Mouse (Mus musculus) limb, embryonic 12.5 days (tissue): ENCODE data around the gene Trim71. TPM values are rescaled to one million over a fixed set of nuclear protein-coding genes. Genes with fewer than 3 reads are reported as not detected.

Source experiments
- ATAC-seq: fragments of 200-750 bp; cut with Nextera tagmentation; 2 replicates; pipeline ENCODE4 v1.8.0; 2017; ENCODE audit warnings: low read depth, moderate TSS enrichment; ENCODE audit not compliant: insufficient number of reproducible peaks, insufficient read depth, low FRiP score, low TSS enrichment
- H3K27ac ChIP-seq: fragments of 300-500 bp; sonication (generic); 2 replicates; pipeline ENCODE4 v1.5.1; 2016; ENCODE audit warnings: mild to moderate bottlenecking, moderate library complexity
- H3K27me3 ChIP-seq: fragments of 300-500 bp; sonication (generic); 2 replicates; pipeline ENCODE4 v1.6.1; 2016; ENCODE audit warnings: mild to moderate bottlenecking, moderate library complexity
- H3K36me3 ChIP-seq: fragments of 300-500 bp; sonication (generic); 2 replicates; pipeline ENCODE4 v1.6.1; 2016; ENCODE audit warnings: mild to moderate bottlenecking, moderate library complexity
- H3K4me1 ChIP-seq: fragments of 300-500 bp; sonication (generic); replicated peaks from 2 replicates; pipeline ENCODE4 v1.6.1; 2016
- H3K4me2 ChIP-seq: fragments of 300-500 bp; sonication (generic); 2 replicates; pipeline ENCODE4 v1.6.1; 2016; ENCODE audit warnings: mild to moderate bottlenecking, moderate library complexity
- H3K4me3 ChIP-seq: fragments of 300-500 bp; sonication (generic); replicated peaks from 2 replicates; pipeline ENCODE4 v1.5.1; 2016; ENCODE audit warnings: mild to moderate bottlenecking
- H3K9ac ChIP-seq: fragments of 300-500 bp; sonication (generic); replicated peaks from 2 replicates; pipeline ENCODE4 v1.6.1; 2016; ENCODE audit warnings: mild to moderate bottlenecking, moderate library complexity
- H3K9me3 ChIP-seq: fragments of 300-500 bp; sonication (generic); 2 replicates; pipeline ENCODE4 v1.6.1; 2016; ENCODE audit warnings: mild to moderate bottlenecking, moderate library complexity
- WGBS: fragments of 180-500 bp; shearing (Covaris S2); methylation state at CpG from one replicate; pipeline ENCODE4 v1.1.7; 2016; 5-methylcytosine and 5-hydroxymethylcytosine counted together
- polyA plus RNA-seq: library from polyadenylated mRNA; unstranded; fragments of >200 nt; fragmentation: Nextera tagmentation; extraction: Ambion mirVana; gene quantifications from 2 replicates; pipeline ENCODE4 v1.2.1, GENCODE M21; 2016

Gene Trim71
- polyA plus RNA-seq, result 1.6 and 2.3 TPM in 2 replicates

DNA sequence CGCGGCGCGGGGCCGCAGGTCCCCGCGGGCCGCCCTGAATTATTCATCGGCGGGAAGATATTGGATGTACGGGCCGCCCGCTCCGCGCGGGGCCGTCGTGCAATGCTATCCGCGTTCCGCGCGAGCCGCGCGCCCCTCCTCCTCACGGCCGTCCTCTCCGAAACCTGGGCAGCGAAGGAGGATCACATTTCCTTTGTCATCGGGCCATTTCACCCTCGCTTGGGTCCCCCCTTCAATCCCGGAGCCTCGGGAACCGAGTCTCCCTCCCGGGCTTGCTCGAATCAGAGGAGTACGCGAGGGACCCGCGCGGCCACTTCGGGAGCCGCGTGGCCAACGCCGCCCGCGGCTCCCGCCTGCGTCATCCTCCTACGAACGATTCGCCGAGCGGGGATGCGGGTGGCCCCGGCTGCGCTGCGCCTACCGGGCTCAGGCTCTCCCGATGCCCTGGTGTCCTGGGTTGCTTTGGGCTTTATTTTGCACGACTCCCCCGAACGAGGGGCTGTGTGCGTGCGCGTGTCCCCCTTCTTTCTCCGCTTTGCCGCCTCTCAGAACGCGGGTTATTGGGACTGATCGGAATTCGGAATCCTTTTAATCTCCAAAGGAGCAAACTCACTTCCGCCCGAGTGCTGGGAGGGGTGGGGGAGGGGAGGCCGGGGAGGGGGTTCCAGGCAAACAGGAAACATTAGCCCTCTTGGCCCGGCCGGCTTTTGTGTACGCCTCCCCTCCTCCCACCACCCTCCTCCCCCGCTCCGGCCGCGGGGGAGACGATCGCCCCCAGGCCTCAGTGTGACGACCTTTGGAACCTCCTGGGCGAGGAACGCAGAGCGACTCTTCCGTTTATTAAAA lies at the start of gene Trim71:
Gene Trim71, minus strand, starts transcription at position 609 of the 846 bp plus-strand sequence.
- no peaks in the 10 kb centered on the region; the same call in 1 of the 2 replicates for H3K27me3 ChIP-seq

DNA sequence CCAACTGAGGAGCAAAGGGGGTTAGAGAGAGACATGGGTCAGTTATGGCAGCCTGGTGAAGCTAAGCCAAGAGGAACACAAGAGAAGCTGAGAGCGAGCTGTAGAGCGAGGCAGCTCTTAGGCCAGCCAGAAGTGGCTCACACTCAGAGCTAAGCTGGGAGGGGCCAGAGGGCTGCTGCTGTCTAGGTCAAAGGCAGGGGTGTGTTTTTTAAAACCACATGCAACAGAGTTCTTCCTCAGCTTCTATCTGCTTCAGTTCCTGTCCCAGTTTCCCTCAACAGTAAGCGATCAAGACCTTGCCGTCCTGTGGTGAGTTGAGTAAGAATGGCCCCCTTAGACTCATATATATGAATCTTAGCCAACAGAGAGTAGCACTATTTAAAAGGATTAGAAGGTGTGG lies 48.9 kb upstream of the Trim71 start:
- 97% methylated on average over 4 of the region's 4 CpGs for WGBS
- Histone ChIP-seq H3K36me3 (peaks cover 84% of the 10 kb centered on the region), H3K4me1 (no peaks in the 10 kb centered on the region), H3K9me3 (no peaks in the 10 kb centered on the region), H3K9ac (no peak overlapping the region), H3K4me2 (no peak overlapping the region), H3K27me3 (no peaks in the 10 kb centered on the region), H3K4me3 (no peak overlapping the region), H3K27ac (no peak overlapping the region)
- ATAC-seq, result no peak

More for the DNA sequence above, at the start of gene Trim71:
- peak within 1 kb of the TSS; percentile 72 for H3K4me3 ChIP-seq
- WGBS, result under 1% methylated on average over 79 of the region's 91 CpGs
- H3K4me2 ChIP-seq, result peak within 1 kb of the TSS; percentile 91
- H3K9me3 ChIP-seq, result no peaks in the 10 kb centered on the region
- H3K36me3 ChIP-seq, result no peaks in the 10 kb centered on the region
- peaks cover 40% of the 10 kb centered on the region for H3K4me1 ChIP-seq
- peak within 1 kb of the TSS; percentile 96 for H3K27ac ChIP-seq
- ATAC-seq, result peak; percentile 38
- H3K9ac ChIP-seq, result peak within 1 kb of the TSS; percentile 89

DNA sequence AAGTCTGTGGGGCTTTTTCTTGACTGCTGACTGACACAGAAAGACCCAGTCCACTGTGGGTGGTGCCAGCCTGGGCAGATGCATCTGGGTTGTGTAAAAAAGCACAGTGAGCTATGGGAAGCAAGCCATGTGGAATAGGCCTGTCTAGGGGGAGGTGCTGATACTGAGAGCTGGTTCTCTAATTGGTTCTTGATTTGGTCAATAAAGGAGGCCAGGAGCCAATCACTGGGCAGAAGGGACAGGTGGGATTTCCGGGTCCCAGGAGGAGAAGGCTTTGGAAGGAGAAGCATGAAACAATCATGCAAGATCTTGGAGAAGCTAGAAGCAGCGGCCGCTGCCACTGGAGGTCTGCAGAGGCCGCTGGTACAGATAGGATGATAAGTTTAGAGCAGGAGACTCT lies 48.4 kb upstream of the Trim71 start:
- Histone ChIP-seq H3K36me3 (peaks cover 84% of the 10 kb centered on the region), H3K9ac (no peak overlapping the region), H3K27me3 (no peaks in the 10 kb centered on the region), H3K27ac (no peak overlapping the region), H3K9me3 (no peaks in the 10 kb centered on the region), H3K4me2 (no peak overlapping the region), H3K4me1 (no peaks in the 10 kb centered on the region), H3K4me3 (no peak overlapping the region)
- WGBS, result 90% methylated on average over 4 of the region's 4 CpGs
- ATAC-seq, result no peak

DNA sequence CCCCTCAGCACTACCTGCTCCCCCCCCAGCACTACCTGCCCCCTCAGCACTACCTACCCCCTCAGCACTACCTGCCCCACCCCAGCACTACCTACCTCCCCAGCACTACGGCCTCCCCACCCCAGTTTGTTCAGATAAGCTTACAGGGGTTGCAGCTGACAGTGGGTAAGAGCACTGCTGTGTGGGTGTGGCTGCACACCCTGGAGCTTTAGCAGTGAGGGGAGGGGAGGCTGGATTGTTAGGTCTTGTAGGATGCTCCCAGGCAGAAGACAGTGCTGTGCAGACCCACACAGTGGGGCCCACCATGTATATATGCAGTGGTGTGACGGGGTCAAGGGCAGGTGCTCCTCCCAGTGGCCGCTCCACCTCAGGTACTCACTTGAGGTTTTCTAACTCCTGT lies 46.1 kb upstream of the Trim71 start:
- no peak overlapping the region for H3K4me3 ChIP-seq
- WGBS, result 94% methylated on average over 3 of the region's 3 CpGs
- no peak for ATAC-seq
- H3K9ac ChIP-seq, result no peak overlapping the region
- H3K4me1 ChIP-seq, result no peaks in the 10 kb centered on the region
- H3K9me3 ChIP-seq, result no peaks in the 10 kb centered on the region
- H3K4me2 ChIP-seq, result no peak overlapping the region
- no peaks in the 10 kb centered on the region for H3K27me3 ChIP-seq
- H3K36me3 ChIP-seq, result peaks cover 92% of the 10 kb centered on the region
- no peak overlapping the region for H3K27ac ChIP-seq

DNA sequence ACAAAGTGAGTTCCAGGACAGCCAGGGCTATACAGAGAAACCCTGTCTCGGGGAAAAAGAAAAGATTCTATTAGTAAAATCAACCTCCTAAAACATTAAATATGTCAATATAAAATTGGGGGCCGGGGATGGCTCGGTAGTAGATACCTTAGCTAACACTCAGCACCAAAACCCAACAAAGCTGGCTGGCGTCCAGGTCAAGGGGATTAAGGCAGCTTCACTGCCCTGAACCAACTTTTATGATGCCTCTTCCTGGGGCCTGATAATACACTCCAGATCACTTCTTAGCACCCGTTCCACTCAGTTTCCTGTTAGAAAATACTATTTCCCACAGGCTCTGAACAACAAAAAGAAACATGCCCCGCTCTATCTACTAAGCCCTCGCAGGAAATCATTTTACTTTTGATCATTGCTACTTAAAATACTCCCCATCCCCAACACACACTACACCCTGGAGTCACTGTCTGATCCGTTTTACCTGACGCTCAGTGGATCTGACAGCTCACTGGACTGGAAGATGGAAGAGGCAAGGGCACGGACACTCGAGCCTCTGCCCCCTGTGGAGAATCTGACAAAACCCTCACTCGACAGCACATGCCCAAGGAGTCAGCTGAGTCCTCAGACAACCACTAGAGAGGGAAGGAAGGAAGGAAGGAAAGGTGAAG lies 39.8 kb upstream of the Trim71 start:
- H3K27me3 ChIP-seq, result no peaks in the 10 kb centered on the region
- WGBS, result 69% methylated on average over 12 of the region's 12 CpGs
- peaks cover 75% of the 10 kb centered on the region for H3K36me3 ChIP-seq
- ATAC-seq, result no peak
- H3K4me1 ChIP-seq, result no peaks in the 10 kb centered on the region
- no peak overlapping the region for H3K4me3 ChIP-seq
- H3K9ac ChIP-seq, result no peak overlapping the region
- no peak overlapping the region for H3K4me2 ChIP-seq
- no peaks in the 10 kb centered on the region for H3K9me3 ChIP-seq
- H3K27ac ChIP-seq, result no peak overlapping the region

DNA sequence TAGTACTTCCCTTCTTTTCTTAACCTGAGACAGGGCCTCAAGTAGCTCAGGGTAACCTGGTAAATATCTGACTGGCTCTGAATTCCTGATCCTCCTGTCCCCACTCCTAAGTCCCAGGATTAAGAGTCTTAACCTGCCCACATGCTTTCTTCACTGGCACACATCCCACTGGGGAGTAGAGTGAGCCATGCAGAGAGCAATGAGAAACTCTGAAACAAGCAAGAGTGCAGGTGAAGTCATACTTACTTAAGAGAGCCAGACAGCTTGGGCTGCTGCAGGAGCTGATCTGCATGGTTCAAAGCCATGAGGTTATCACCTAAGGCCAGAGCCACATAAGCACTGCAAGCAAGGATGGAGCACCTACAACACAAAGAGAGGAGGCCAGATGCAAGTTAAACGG lies 36.9 kb upstream of the Trim71 start:
- Histone ChIP-seq H3K9ac (no peak overlapping the region), H3K9me3 (no peaks in the 10 kb centered on the region), H3K4me3 (no peak overlapping the region), H3K27ac (no peak overlapping the region), H3K4me2 (no peak overlapping the region), H3K4me1 (no peaks in the 10 kb centered on the region), H3K36me3 (peaks cover 75% of the 10 kb centered on the region), H3K27me3 (no peaks in the 10 kb centered on the region)
- ATAC-seq, result no peak
- 77% methylated on average over 1 of the region's 1 CpGs for WGBS

DNA sequence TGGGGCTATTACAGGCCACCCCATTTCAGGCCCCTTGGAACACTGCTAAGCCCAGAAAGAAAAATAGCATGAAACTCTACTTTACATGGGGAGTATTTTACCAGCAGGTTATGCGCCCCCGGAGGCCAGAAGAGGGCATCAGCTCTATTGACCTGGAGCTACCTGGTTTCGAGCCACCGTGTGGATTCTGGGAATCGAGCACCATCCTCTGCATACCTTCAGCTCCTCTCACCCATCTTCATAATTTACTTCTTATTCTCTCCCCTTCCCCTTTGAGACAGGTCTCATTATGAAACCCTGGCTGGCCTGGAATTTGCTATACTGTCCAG lies 20.8 kb upstream of the Trim71 start:
- no peak overlapping the region for H3K27ac ChIP-seq

DNA sequence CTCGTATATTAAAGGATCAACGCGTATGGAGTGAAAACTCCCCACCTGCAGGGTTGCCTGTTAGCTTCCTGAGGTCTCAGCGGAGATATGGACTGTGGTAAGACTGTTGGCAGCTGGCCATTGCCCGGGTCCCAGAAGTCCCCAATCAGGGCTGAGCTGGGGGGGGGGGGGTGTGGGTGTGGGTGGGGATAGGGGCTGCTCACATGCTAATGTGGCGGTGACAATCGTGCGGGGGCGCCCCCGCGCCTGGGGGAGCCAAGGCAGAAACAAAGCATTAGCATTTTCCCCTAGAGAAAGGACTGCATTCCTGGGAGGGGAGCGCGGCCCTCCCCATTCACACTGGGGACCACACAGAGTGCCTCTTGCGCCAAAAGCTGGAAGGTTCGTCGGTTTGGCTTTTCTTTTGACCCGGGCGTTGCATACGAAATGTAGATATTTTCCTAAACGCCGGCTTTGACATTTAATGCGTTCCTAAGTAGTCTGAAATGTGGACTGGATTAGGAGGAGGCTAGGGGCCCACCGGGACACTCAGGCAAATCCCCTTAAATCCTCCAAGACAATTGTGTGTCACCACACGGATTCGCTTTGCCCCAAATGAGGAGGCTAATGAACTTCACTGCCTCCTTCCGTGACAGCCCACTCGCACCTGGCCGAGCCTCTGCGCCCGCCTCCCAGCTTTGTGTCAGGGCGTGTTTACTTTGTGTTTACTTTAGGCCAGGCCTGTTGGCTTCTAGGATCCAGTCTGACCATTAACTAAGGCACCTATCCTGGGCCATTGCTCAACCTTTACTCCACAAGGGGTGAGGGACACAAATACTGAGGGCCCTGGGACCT lies 20.2 kb upstream of the Trim71 start:
- H3K9me3 ChIP-seq, result no peaks in the 10 kb centered on the region
- H3K27me3 ChIP-seq, result no peaks in the 10 kb centered on the region
- peak overlapping the region; percentile 50 for H3K9ac ChIP-seq
- peaks cover 12% of the 10 kb centered on the region for H3K4me1 ChIP-seq
- peak overlapping the region; percentile 77 for H3K4me2 ChIP-seq
- peak overlapping the region; percentile 42 for H3K4me3 ChIP-seq
- peaks cover 37% of the 10 kb centered on the region for H3K36me3 ChIP-seq
- peak; percentile 30; the same call in 1 of the 2 replicates for ATAC-seq
- 5% methylated on average over 28 of the region's 31 CpGs for WGBS
- H3K27ac ChIP-seq, result peak overlapping the region; percentile 72

More for the DNA sequence above, 20.8 kb upstream of the Trim71 start:
- WGBS, result 38% methylated on average over 5 of the region's 5 CpGs
- no peak overlapping the region for H3K4me3 ChIP-seq
- H3K9me3 ChIP-seq, result no peaks in the 10 kb centered on the region
- H3K4me1 ChIP-seq, result peaks cover 11% of the 10 kb centered on the region
- H3K36me3 ChIP-seq, result peaks cover 43% of the 10 kb centered on the region
- no peaks in the 10 kb centered on the region for H3K27me3 ChIP-seq
- no peak overlapping the region for H3K9ac ChIP-seq
- H3K4me2 ChIP-seq, result no peak overlapping the region
- ATAC-seq, result no peak; the same call in 1 of the 2 replicates

DNA sequence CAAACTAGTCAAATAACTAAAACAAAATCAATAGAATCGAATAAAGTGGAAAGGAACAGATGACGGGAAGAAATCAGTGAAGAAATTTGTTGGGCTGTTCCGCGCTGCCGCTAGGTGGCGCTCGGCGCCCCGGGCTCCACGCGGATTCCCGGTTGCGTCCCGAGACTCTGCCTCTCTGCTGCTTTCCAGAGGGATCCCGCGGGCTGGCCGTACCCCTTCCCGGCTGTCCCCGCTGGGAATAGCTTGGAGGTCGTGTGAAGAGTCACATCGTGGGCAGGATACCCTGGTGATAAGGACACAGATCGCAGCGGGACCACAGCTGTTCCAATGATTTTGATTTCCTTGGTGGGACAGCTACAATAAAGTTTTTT lies 19.6 kb upstream of the Trim71 start:
- 1% methylated on average over 23 of the region's 23 CpGs for WGBS
- H3K27me3 ChIP-seq, result no peaks in the 10 kb centered on the region
- peak overlapping the region; percentile 72 for H3K27ac ChIP-seq
- peak overlapping the region; percentile 42 for H3K4me3 ChIP-seq
- H3K9ac ChIP-seq, result peak overlapping the region; percentile 50
- H3K4me1 ChIP-seq, result peaks cover 17% of the 10 kb centered on the region
- no peaks in the 10 kb centered on the region for H3K9me3 ChIP-seq
- H3K36me3 ChIP-seq, result peaks cover 31% of the 10 kb centered on the region
- ATAC-seq, result no peak
- peak overlapping the region; percentile 77 for H3K4me2 ChIP-seq

DNA sequence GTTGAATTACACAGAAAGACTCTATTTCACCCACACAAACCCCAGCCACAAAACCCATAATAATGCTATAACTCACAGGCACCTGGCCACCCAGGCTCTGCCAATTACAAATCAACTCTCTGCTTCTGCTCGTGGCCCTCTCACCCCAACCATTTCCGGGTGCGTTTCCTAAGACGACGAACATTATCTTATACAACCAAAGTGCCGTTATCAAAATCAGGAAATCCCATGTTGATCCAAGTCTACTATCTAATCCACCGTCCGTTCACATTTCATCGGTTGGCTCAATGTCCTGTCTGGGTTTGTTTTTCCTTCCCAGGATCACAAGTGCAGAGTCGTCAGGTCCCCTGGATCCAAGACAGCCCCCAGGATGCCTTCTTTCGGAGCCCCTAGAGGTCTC lies 14.5 kb upstream of the Trim71 start:
- Histone ChIP-seq H3K36me3 (no peaks in the 10 kb centered on the region), H3K27ac (peak overlapping the region; percentile 73), H3K4me1 (peaks cover 14% of the 10 kb centered on the region), H3K4me2 (peak overlapping the region; percentile 20), H3K4me3 (no peak overlapping the region), H3K27me3 (no peaks in the 10 kb centered on the region), H3K9me3 (no peaks in the 10 kb centered on the region), H3K9ac (no peak overlapping the region)
- WGBS, result 47% methylated on average over 11 of the region's 11 CpGs
- ATAC-seq, result no peak

DNA sequence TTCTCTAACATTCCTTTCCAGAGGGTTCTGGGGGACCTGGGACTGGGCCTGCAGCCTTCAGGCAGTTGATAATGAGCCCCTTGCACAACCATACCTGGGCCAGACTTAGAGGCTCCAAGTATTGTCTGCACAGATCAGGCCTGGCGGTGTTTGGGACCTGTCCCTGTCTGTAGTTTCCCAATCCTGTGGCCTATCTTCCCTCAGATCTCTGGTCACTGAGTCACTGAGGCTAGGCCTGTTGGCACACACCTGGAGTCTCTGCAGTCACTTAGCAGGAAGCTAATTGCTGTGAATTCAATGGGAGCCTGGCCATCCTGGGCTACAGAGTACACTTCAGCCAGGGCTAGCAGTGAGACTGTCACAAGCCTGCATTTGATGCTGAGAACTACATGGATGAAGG lies 11.8 kb upstream of the Trim71 start:
- Histone ChIP-seq H3K27me3 (no peaks in the 10 kb centered on the region), H3K4me2 (no peak overlapping the region), H3K9me3 (no peaks in the 10 kb centered on the region), H3K4me3 (no peak overlapping the region), H3K36me3 (no peaks in the 10 kb centered on the region), H3K4me1 (peaks cover 14% of the 10 kb centered on the region), H3K9ac (no peak overlapping the region), H3K27ac (no peak overlapping the region)
- WGBS, result 88% methylated on average over 1 of the region's 1 CpGs
- ATAC-seq, result no peak
